Mouse (Mus musculus) bone marrow, adult 2 months (tissue): ENCODE results near the gene Mlx.

Source experiments
- CTCF ChIP-seq: fragments of 200-500 bp; IDR thresholded peaks from 2 replicates; pipeline ENCODE4 v1.5.1; 2011; ENCODE audit warnings: low read length, control low read depth; ENCODE audit not compliant: control insufficient read depth, insufficient read depth
- POLR2A ChIP-seq: fragments of 200-500 bp; IDR thresholded peaks from 2 replicates; pipeline ENCODE4 v1.6.1; 2011; ENCODE audit warnings: low read depth, mild to moderate bottlenecking, control low read depth, low read length, borderline replicate concordance; ENCODE audit not compliant: control insufficient read depth

DNA sequence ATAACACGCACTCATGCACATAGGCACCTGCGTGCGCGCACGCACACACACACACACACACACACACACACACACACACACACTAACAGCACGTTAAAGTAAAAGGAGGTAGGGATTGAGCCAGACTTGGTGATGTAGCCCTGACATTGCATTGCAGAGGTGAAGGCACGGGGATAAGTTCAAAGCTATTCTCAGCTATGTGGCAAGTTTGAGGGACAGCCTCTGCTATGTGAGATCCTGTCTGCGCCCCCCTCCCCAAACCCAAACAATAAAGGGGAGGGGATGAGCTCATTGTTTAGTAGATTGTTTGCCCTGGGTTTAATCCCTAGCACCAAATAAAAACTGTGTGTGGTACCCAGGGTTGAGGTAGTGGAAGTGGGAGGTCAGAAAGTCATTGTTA, 54.0 kb downstream of the Mlx start:
- no peak for TF ChIP-seq POLR2A
- TF ChIP-seq CTCF: no peak
